ENCODE assay signal across 8 mouse cellular contexts in the genomic region with DNA sequence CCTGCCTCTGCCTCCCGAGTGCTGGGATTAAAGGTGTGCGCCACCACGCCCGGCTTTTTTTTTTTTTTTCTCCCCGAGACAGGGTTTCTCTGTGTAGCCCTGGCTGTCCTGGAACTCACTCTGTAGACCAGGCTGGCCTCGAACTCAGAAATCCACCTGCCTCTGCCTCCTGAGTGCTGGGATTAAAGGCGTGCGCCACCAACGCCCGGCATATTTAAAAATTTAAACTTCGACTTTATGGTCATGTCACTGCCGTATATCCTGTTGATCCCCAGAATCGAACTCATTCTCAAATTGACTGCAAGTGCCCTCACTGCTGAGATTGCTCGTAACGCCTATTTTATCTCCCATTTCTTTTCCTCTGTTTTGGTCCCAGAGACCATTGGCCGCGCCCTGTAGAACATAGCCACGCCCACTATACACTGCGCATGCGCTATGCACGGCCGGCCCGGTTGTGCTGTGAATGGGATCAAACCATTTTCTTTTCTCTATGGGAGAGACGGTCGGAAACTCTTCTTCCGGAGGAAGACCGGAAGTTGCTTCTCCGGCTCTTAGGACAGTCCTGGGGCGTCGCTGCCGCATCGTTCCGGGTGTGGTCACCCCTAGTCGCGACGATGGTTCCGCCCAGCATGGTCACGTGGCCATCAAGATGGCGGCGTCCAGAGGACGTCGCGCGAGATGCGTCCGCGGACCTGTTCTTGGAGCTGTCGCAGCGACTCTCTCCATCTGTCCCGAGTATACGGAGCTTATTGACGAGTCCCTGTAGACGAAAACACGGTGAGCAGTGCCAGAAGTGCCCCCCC. TPM values are rescaled to one million over a fixed set of nuclear protein-coding genes. Genes with fewer than 3 reads are reported as not detected.
DNase-seq lines count a peak whose midpoint lies in the region; ATAC-seq lines count a peak whose summit lies in the region.

Dohh (plus strand) TSS at position 627 of the 803 bp plus-strand sequence.
Gm48551 (plus strand) TSS at position 665 of the 803 bp plus-strand sequence.

- peaks cover 21% of the 10 kb centered on the region for H3K4me1 ChIP-seq in hindbrain, embryonic 15.5 days (replicated peaks)

- peak within 1 kb of the TSS; percentile 84 for H3K4me3 ChIP-seq in hindbrain, embryonic 15.5 days

- no peaks in the 10 kb centered on the region for H3K9me3 ChIP-seq in hindbrain, embryonic 15.5 days

- peak within 1 kb of the TSS; percentile 87 for H3K4me2 ChIP-seq in hindbrain, embryonic 15.5 days

- DNase-seq in T-cell, adult 2 months (ENCODE audit: low spot score) = peak; percentile 97
- peak; percentile 99 to 100 for DNase-seq in cerebellum, postnatal 36 days
- peak; percentile 98 to 99 for DNase-seq in frontal cortex, postnatal 36 days (ENCODE audit: low spot score in 2 of 2)
- peak; percentile 99 for DNase-seq in left cerebral cortex, adult 11 months (ENCODE audit: low spot score)
- DNase-seq in lung, postnatal 4 days = peak; percentile 98 to 99
- DNase-seq in retina, postnatal 7 days (ENCODE audit: low read depth, low spot score) = peak; percentile 97
- DNase-seq in urinary bladder, adult 2 months (ENCODE audit: low spot score) = peak; percentile 96

- peak within 1 kb of the TSS; percentile 86 for H3K27ac ChIP-seq in hindbrain, embryonic 15.5 days (replicated peaks)

- H3K9ac ChIP-seq in hindbrain, embryonic 15.5 days = peak within 1 kb of the TSS; percentile 66

- no peaks in the 10 kb centered on the region for H3K27me3 ChIP-seq in hindbrain, embryonic 15.5 days

- WGBS in hindbrain, embryonic 15.5 days = 8% methylated on average over 54 of the region's 54 CpGs

- H3K36me3 ChIP-seq in hindbrain, embryonic 15.5 days = peaks cover 30% of the 10 kb centered on the region

- peak; percentile 93 for ATAC-seq in hindbrain, embryonic 15.5 days (ENCODE audit: low FRiP score, low read depth)

RNA-seq across cellular contexts. Expression of gene Dohh, which starts in this region (rescaled TPM):
- 92.2 and 94.0 TPM in 2 replicates for polyA plus RNA-seq in hindbrain, embryonic 15.5 days (2015; fragmentation: Nextera tagmentation; extraction: Ambion mirVana)
- 42.9 and 47.4 TPM in 2 replicates for polyA plus RNA-seq in urinary bladder, adult 2 months (2012; rRNA removed)

RNA-seq across cellular contexts. Expression of gene Gm48551, which starts in this region (rescaled TPM):
- 6.2 and 6.6 TPM in 2 replicates for polyA plus RNA-seq in hindbrain, embryonic 15.5 days (2015; fragmentation: Nextera tagmentation; extraction: Ambion mirVana)
- 3.6 and 3.8 TPM in 2 replicates for polyA plus RNA-seq in urinary bladder, adult 2 months (2012; rRNA removed)

Comparison
In these comparisons a context has a peak if more than half of its experiments do, and no peak if none do; other contexts are left out.
1. Peak in every context shown above with its lines: DNase-seq, ATAC-seq, H3K4me3 ChIP-seq and H3K27ac ChIP-seq.